Mouse (Mus musculus): ENCODE data around the gene Usp30.

- TF ChIP-seq CTCF (IDR thresholded peaks at IDR 0.05; ENCODE audit: insufficient read depth, low read depth, low read length) (no peak), POLR2A (IDR thresholded peaks at IDR 0.05; ENCODE audit: insufficient read depth, low read depth, low read length) (no peak)
Observed at GRCm38 (mm10) chr5:114070858-114071257, 5.6 kb downstream of the Usp30 start.
